Mouse (Mus musculus): ENCODE data around the gene A2m.

A2m gene

DNA sequence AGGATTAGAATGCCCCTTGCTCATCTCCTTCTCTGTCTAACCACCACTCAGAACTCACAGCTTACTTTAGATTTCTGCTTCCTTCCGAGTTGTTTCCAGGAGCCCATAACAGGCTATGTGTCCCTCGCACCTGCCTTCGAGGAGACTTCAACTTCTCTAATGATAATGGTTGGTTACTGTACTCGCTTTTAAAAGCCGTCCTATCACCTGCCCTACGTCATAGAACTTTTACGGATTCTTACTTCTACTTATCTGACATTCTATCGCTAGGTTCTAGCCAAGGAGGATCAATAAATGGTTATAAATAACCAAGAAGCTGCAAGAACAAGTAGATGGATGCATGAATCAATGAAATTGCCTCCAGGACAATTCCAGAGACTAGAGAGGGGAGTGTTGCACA lies at the start of gene A2m:
A2m (plus strand) TSS at position 301 of the 400 bp plus-strand sequence.
- DNase-seq (ENCODE audit: low spot score in 2 of 2) = no peak

DNA sequence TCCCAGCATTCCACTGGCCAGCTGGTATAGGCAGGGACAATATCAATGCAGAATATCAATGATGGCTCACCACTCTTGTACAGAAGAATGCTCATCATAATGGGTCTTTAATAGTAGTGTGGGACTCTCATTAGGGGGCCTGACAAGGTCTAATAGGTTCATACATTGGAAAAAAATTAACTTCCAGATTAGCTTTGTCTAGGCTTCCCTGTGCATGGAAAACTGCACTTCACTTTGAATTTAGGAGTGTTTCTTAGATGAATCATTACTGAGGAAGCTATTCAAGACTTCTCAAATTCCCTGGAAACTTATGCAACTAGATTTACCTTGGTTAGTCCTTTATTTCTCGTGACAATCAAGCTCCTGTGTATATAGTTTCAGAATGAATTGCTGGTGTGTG lies 45.0 kb upstream of the A2m start:
- DNase-seq (ENCODE audit: low spot score in 2 of 2) = no peak

DNA sequence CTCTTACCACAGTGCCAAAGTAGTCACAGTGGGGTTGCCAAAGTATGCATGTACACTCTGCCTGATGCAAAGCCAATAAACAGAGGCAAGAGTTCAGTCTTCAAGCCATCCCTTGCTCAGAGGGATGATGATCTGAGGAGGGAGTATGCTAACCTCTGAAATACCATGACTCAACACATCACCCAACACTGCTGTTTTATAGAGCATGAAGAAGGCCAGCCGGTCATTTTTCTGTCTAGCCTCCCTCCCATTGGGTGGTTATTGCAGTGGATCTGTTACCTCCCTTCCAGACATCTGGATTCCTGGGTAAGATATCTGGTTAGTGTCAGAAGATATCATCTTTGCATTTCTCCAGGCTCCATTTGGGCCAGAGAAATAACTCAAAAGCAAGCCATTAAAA lies 34.2 kb upstream of the A2m start:
- DNase-seq (ENCODE audit: low spot score in 2 of 2) = no peak

DNA sequence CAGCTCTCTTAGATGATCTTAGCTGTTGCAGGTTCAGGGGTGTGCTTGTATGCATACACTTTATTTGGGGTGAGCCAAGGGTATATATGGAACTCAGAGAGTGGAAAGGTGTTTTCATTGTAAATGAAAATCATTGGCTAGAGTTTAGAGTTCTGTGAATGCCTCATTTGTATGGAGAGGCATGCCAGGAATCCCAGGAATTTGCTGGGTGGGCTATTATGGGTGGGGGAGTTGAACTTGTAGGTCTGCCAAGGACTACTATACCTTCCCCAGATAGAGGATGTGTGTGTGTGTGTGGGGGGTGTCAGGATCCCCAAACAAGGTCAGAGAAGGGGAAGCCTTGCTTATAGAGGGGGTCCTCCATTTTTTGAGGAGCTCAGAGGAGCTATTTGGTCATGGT lies 27.3 kb upstream of the A2m start:
- DNase-seq (ENCODE audit: low spot score in 2 of 2) = no peak

DNA sequence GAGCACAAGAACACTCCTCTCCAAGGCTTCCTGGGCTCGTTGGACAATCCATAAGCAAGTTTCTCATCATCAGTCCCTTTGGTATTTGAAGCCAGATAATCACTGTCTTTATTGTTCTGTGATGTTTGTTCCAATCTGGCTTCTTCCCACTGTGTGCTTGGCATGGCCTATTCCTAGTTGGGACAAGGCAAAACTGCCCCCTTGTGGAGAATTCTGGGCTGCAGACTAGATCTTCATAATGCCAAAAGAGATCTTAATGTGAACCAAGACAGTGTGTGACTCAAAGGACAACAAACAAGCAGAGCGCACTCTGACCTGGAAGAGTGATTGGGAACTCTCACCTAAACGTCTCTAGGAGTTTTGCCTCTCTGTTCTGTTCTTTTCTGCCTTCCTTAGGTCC lies 23.4 kb upstream of the A2m start:
- DNase-seq (ENCODE audit: low spot score in 2 of 2) = no peak

DNA sequence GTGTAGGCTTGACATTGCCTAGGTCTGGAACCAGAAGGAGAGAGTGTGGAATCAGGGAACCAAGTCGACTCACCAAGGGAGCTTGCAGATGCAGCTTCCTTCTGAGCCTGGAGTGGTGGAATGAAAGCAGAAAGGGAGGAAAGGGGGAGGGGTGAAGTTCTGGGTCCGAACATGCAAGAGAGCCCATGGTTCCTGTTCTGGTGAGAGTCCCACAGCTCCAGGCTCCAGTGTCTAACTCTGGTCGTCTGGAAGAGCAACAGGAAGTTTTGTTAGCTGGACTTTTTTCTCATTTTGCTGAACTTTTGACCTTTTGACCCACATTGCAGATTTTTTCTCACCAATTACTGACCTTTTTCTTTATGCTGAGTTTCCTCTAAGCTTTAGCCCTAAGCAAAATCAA lies 17.7 kb upstream of the A2m start:
- no peak for DNase-seq (ENCODE audit: low spot score in 2 of 2)

DNA sequence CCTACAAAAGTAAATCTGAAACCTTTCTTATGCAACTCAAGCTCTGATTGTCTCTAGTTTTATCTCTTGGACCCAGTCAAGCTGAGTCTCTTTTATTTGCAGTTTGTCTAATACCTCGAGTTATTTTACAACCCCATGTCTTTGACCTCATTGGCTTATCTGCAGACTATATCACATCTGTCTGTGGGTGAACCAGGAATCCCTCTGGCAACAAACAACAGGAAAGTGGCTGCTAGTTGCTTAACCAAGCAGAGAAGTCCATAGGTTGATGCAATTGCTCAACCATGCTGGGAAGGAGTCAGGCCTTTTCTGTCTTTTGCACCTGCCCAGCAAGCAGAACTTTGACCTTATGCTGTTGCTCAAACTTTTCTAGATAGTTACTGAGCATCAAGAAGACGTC lies 12.7 kb upstream of the A2m start:
- DNase-seq (ENCODE audit: low spot score in 2 of 2) = no peak

DNA sequence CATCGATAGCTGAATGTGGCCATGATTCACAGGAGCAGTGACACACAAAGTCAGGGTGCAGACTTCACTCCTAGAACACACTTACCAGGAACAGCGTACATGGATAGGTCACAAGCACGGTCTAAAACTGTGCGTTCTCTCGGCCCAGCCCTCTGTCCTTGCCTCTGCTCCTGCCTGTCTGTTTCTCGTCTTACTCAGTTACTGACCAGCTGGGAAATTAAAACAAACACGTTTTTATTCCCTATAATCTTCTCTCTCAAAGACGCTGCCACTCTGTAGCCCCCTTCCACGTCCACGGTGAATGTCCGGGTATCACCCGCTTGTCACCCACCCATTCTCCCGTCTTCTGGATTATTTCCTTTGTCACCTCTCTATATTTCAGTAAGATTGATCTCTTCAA lies 656 bp upstream of the A2m start:
- DNase-seq (ENCODE audit: low spot score in 2 of 2) = no peak

DNA sequence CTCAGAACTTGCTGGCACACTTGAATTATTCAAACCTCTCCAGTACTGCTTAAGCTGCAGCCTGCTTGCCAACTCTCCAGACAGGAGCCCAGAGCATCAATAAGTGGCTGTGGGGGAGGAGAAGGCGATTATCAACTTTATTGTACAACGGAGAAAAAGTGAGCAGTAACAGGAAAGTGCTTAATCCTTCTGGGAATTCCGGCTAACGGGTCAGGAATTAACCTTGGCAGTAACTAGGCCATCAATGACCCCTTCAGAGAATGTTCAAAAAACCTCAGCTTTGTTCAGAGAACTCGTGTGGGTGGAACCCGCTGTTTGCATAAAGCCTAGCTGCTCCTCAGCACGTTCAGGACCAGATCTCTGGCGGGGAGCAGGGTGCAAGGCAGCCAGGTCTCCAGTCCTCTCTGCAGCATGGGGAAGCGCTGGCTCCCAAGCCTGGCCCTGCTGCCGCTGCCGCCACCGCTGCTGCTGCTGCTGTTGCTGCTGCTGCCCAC lies 749 bp downstream of the A2m start:
- DNase-seq (ENCODE audit: low spot score in 2 of 2) = no peak

DNA sequence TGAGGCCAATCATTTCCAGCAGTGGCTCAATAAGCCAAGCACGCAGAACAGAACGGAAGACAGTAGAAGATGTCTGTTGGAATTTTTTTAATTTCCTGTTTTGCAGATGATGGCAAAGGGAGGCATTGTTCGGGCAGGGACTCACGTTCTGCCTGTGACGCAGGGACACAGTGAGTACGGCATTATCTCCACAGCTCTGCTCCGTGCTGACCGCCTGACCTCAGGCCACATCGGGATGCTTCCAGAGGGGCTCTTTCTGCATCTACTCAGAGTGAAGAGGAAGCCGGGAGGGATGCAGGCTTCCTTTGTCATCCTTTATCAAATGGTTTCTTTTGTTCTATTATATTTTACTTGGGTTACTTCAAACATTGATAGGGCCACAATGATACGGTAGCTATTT lies 13.3 kb downstream of the A2m start:
- no peak for DNase-seq (ENCODE audit: low spot score in 2 of 2)
